Mouse (Mus musculus) ES-E14 (cell line): ENCODE measurements around the gene Asgr1. TPM values are rescaled to one million over a fixed set of nuclear protein-coding genes. Genes with fewer than 3 reads are reported as not detected.

Experiments used
- DNase-seq: peaks from one replicate; pipeline ENCODE4 v3.0.0-alpha.2; 2013; ENCODE audit warnings: low read depth, low spot score
- H3K27ac ChIP-seq: 2 replicates; pipeline ENCODE4 v1.5.1; 2012; ENCODE audit warnings: low read depth, mild to moderate bottlenecking, low read length, moderate library complexity, mixed read lengths; ENCODE audit not compliant: poor library complexity, insufficient read depth, severe bottlenecking
- H3K36me3 ChIP-seq: 2 replicates; pipeline ENCODE4 v1.6.1; 2012; ENCODE audit warnings: mild to moderate bottlenecking, low read length, moderate library complexity, mixed read lengths; ENCODE audit not compliant: control insufficient read depth, poor library complexity, insufficient read depth, severe bottlenecking
- H3K4me1 ChIP-seq, 2 experiments: fragments of 150-350 bp in 1 of 2; sonication (generic) in 1 of 2; 2 replicates each; pipeline ENCODE4 v1.6.1; 2012; ENCODE audit warnings: low read length in 2 of 2, mild to moderate bottlenecking in 1 of 2, mixed read lengths in 1 of 2; ENCODE audit not compliant: control insufficient read depth in 2 of 2, insufficient read depth in 2 of 2, poor library complexity in 1 of 2
- H3K4me3 ChIP-seq, 2 experiments: fragments of 150-350 bp in 1 of 2; sonication (generic) in 1 of 2; 2 replicates each; pipeline ENCODE4 v1.5.1; 2012; ENCODE audit warnings: low read length in 2 of 2, low read depth in 1 of 2, mild to moderate bottlenecking in 1 of 2, mixed read lengths in 1 of 2; ENCODE audit not compliant: insufficient read depth in 1 of 2, poor library complexity in 1 of 2, severe bottlenecking in 1 of 2
- H3K9ac ChIP-seq: 2 replicates; pipeline ENCODE4 v1.6.1; 2012; ENCODE audit warnings: low read depth, mild to moderate bottlenecking, low read length, mixed read lengths; ENCODE audit not compliant: poor library complexity, insufficient read depth, severe bottlenecking
- H3K9me3 ChIP-seq: fragments of 150-350 bp; sonication (generic); 2 replicates; pipeline ENCODE4 v1.6.1; 2012; ENCODE audit warnings: low read depth, mild to moderate bottlenecking, low read length; ENCODE audit not compliant: control insufficient read depth, insufficient read depth
- CHD2 ChIP-seq: IDR thresholded peaks from 2 replicates; pipeline ENCODE4 v1.6.1; 2014; ENCODE audit warnings: mild to moderate bottlenecking, low read depth, low read length, inconsistent platforms
- HCFC1 ChIP-seq: IDR thresholded peaks from 2 replicates; pipeline ENCODE4 v1.6.1; 2012; ENCODE audit warnings: low read length, inconsistent platforms, borderline replicate concordance; ENCODE audit not compliant: insufficient read depth
- MAFK ChIP-seq: IDR thresholded peaks from 2 replicates; pipeline ENCODE4 v1.6.1; 2014; ENCODE audit warnings: mild to moderate bottlenecking, low read depth, low read length, inconsistent platforms; ENCODE audit not compliant: insufficient read depth
- ZC3H11A ChIP-seq: IDR thresholded peaks from 2 replicates; pipeline ENCODE4 v1.6.1; 2012; ENCODE audit warnings: low read depth, mild to moderate bottlenecking, inconsistent platforms, low read length, borderline replicate concordance
- ZNF384 ChIP-seq: IDR thresholded peaks from 2 replicates; pipeline ENCODE4 v1.6.1; 2012; ENCODE audit warnings: low read depth, low read length, inconsistent platforms
- in situ Hi-C, 2 experiments: fragments of 600-800 bp; cut with MboI; formaldehyde crosslinking; loops; one replicate each; pipeline ENCODE4 v1.15.1; 2025; ENCODE audit warnings: low sequenced_read_pairs in 2 of 2, inconsistent platforms in 1 of 2; ENCODE audit not compliant: unreplicated experiment in 2 of 2
- total RNA-seq: library from RNA; depleted of rRNA; stranded (reverse); fragments of 300-350 nt; gene quantifications from 2 replicates; pipeline ENCODE4 v1.2.3, GENCODE M21; 2012; rRNA removed

Gene Asgr1
- total RNA-seq, 1 experiment = 0.58 TPM

DNA sequence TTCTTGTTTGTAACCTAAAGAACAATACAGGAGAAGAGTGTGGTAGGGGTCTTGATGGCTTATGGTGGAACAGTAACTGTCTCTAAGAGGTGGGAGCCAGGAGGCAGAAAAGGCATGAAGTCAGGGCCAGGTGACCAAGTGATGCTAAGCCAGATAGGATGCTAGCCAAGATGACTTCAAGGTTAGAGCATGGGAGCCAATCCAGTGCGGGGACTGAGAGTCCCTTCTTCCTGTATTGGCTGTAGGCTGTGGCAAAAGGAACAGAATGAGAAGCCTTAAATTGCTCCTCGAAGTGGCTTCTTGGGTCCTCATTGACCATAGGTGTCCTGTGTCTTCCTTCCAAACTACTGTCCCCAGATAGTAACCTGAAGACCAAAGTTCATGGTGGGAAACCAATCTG, 45.2 kb downstream of the Asgr1 start:
- Histone ChIP-seq H3K36me3 (no peaks in the 10 kb centered on the region), H3K9me3 (no peaks in the 10 kb centered on the region), H3K4me3 (no peak overlapping the region), H3K9ac (no peak overlapping the region), H3K27ac (no peak overlapping the region), H3K4me1 (peaks cover 0 to 4% of the 10 kb centered on the region in 2 experiments; a peak in 1 of 4 replicates)
- in situ Hi-C loops = no loop called here
- no peak for DNase-seq
- TF ChIP-seq HCFC1 (no peak), ZNF384 (no peak), ZC3H11A (no peak), CHD2 (no peak), MAFK (no peak)

- no peak overlapping the region for H3K4me3 ChIP-seq
- no peak overlapping the region for H3K9ac ChIP-seq
- no peak overlapping the region for H3K27ac ChIP-seq
- in situ Hi-C loops = no loop called here
- H3K4me1 ChIP-seq = peaks cover 0 to 4% of the 10 kb centered on the region in 2 experiments; a peak in 1 of 4 replicates
- TF ChIP-seq CHD2 = no peak
- no peak for TF ChIP-seq HCFC1
- TF ChIP-seq ZC3H11A = no peak
- TF ChIP-seq ZNF384 = no peak
- TF ChIP-seq MAFK = no peak
- DNase-seq = no peak
- no peaks in the 10 kb centered on the region for H3K9me3 ChIP-seq
- no peaks in the 10 kb centered on the region for H3K36me3 ChIP-seq
Measured at GRCm38 (mm10) chr11:70099809-70100208, 45.9 kb downstream of the Asgr1 start.

- in situ Hi-C loops = no loop called here
- no peak for TF ChIP-seq HCFC1
- TF ChIP-seq ZNF384 = no peak
- no peak for TF ChIP-seq MAFK
- no peak for TF ChIP-seq ZC3H11A
- TF ChIP-seq CHD2 = no peak
- Histone ChIP-seq H3K9me3 (no peaks in the 10 kb centered on the region), H3K9ac (no peak overlapping the region), H3K36me3 (no peaks in the 10 kb centered on the region), H3K4me1 (no peaks in the 10 kb centered on the region), H3K4me3 (no peak overlapping the region), H3K27ac (no peak overlapping the region)
- no peak for DNase-seq
Measured at GRCm38 (mm10) chr11:70103701-70104315, 49.9 kb downstream of the Asgr1 start.

- no peak overlapping the region for H3K27ac ChIP-seq
- no peaks in the 10 kb centered on the region for H3K4me1 ChIP-seq
- H3K4me3 ChIP-seq = no peak overlapping the region
- no peak for DNase-seq
- H3K9me3 ChIP-seq = no peaks in the 10 kb centered on the region
- no peak for TF ChIP-seq ZC3H11A
- TF ChIP-seq MAFK = no peak
- TF ChIP-seq CHD2 = no peak
- TF ChIP-seq ZNF384 = no peak
- TF ChIP-seq HCFC1 = no peak
- in situ Hi-C loops = no loop called here
- H3K9ac ChIP-seq = 0 out of 2 replicates have a peak overlapping the region, but pooled peaks have one; percentile 26
- no peaks in the 10 kb centered on the region for H3K36me3 ChIP-seq
Measured at GRCm38 (mm10) chr11:70107085-70107484, 53.2 kb downstream of the Asgr1 start.

Other genes with a start within 250 kb of the Asgr1 start
- 1.3 and 1.8 TPM in 2 replicates for gene Tmem102, start 248.5 kb upstream of the Asgr1 start, total RNA-seq
- not detected in 2 replicates for gene Gm39566, start 238.8 kb upstream of the Asgr1 start, total RNA-seq
- not detected in 2 replicates for gene Spem2, start 235.6 kb upstream of the Asgr1 start, total RNA-seq
- gene Spem1, start 231.9 kb upstream of the Asgr1 start, total RNA-seq = 0.27 TPM in 1 of 2 replicates, not detected in the other
- gene Nlgn2, start 216.3 kb upstream of the Asgr1 start, total RNA-seq = 8.9 and 9.5 TPM in 2 replicates
- gene Tmem256, start 215.6 kb upstream of the Asgr1 start, total RNA-seq = 88.9 and 90.7 TPM in 2 replicates
- 7.0 and 7.2 TPM in 2 replicates for gene Plscr3, start 207.7 kb upstream of the Asgr1 start, total RNA-seq
- 3.4 and 8.1 TPM in 2 replicates for gene Tnk1, start 195.4 kb upstream of the Asgr1 start, total RNA-seq
- gene Tmem95, start 176.1 kb upstream of the Asgr1 start, total RNA-seq = not detected in 2 replicates
- gene Kctd11, start 172.7 kb upstream of the Asgr1 start, total RNA-seq = 3.1 and 5.4 TPM in 2 replicates
- gene Acap1, start 158.5 kb upstream of the Asgr1 start, total RNA-seq = 9.6 and 14.7 TPM in 2 replicates
- gene 2810408A11Rik, start 153.1 kb upstream of the Asgr1 start, total RNA-seq = 3.3 and 5.7 TPM in 2 replicates
- gene Neurl4, start 153.0 kb upstream of the Asgr1 start, total RNA-seq = 66.3 and 98.2 TPM in 2 replicates
- gene Gps2, start 140.2 kb upstream of the Asgr1 start, total RNA-seq = 14.3 and 15.5 TPM in 2 replicates
- gene Eif5a, start 132.1 kb upstream of the Asgr1 start, total RNA-seq = 754 and 926 TPM in 2 replicates
- gene Ybx2, start 118.3 kb upstream of the Asgr1 start, total RNA-seq = 3.9 and 6.1 TPM in 2 replicates
- 2.6 and 4.2 TPM in 2 replicates for gene Slc2a4, start 105.9 kb upstream of the Asgr1 start, total RNA-seq
- gene Cldn7, start 89.3 kb upstream of the Asgr1 start, total RNA-seq = 24.9 and 38.7 TPM in 2 replicates
- 33.3 and 41.2 TPM in 2 replicates for gene Ctdnep1, start 72.9 kb upstream of the Asgr1 start, total RNA-seq
- gene Elp5, start 71.6 kb upstream of the Asgr1 start, total RNA-seq = 76.1 and 87.9 TPM in 2 replicates
- 57.7 and 70.6 TPM in 2 replicates for gene Gabarap, start 62.9 kb upstream of the Asgr1 start, total RNA-seq
- 64.7 and 80.9 TPM in 2 replicates for gene Phf23, start 58.3 kb upstream of the Asgr1 start, total RNA-seq
- 47.4 and 70.9 TPM in 2 replicates for gene Dvl2, start 53.5 kb upstream of the Asgr1 start, total RNA-seq
- 32.5 and 48.7 TPM in 2 replicates for gene Acadvl, start 38.7 kb upstream of the Asgr1 start, total RNA-seq
- 10.8 and 11.4 TPM in 2 replicates for gene Dlg4, start 37.1 kb upstream of the Asgr1 start, total RNA-seq
- 2.0 and 2.1 TPM in 2 replicates for gene Asgr2, start 38.6 kb downstream of the Asgr1 start, total RNA-seq
- 0.42 and 1.8 TPM in 2 replicates for gene Mgl2, start 76.2 kb downstream of the Asgr1 start, total RNA-seq
- 2.1 and 2.2 TPM in 2 replicates for gene Clec10a, start 102.1 kb downstream of the Asgr1 start, total RNA-seq
- gene Slc16a11, start 158.7 kb downstream of the Asgr1 start, total RNA-seq = 0.98 and 3.0 TPM in 2 replicates
- 10.7 and 12.4 TPM in 2 replicates for gene Slc16a13, start 167.0 kb downstream of the Asgr1 start, total RNA-seq
- 5.2 and 7.1 TPM in 2 replicates for gene Bcl6b, start 175.7 kb downstream of the Asgr1 start, total RNA-seq
- gene 0610010K14Rik, start 183.8 kb downstream of the Asgr1 start, total RNA-seq = 49.9 and 59.4 TPM in 2 replicates
- 2.4 and 4.5 TPM in 2 replicates for gene Gm21988, start 185.7 kb downstream of the Asgr1 start, total RNA-seq
- gene Rnasek, start 185.8 kb downstream of the Asgr1 start, total RNA-seq = 66.0 and 75.1 TPM in 2 replicates
- gene Alox12, start 201.3 kb downstream of the Asgr1 start, total RNA-seq = 0.49 and 0.69 TPM in 2 replicates